Mouse (Mus musculus) kidney, postnatal 10 days (tissue): Measurements from ENCODE around the gene Nrxn1.
A peak's percentile ranks its signal among the peaks of the same experiment; 100 is the strongest.

Experiments
- DNase-seq: peaks from one replicate; pipeline ENCODE4 v3.0.0; 2021; ENCODE audit warnings: mixed read lengths

The Nrxn1 gene

GRCm38 (mm10) chr17:90808256-90808655, 284.6 kb downstream of the Nrxn1 start:
- no peak for DNase-seq

GRCm38 (mm10) chr17:90807199-90807598, 285.7 kb downstream of the Nrxn1 start:
- no peak for DNase-seq

DNA sequence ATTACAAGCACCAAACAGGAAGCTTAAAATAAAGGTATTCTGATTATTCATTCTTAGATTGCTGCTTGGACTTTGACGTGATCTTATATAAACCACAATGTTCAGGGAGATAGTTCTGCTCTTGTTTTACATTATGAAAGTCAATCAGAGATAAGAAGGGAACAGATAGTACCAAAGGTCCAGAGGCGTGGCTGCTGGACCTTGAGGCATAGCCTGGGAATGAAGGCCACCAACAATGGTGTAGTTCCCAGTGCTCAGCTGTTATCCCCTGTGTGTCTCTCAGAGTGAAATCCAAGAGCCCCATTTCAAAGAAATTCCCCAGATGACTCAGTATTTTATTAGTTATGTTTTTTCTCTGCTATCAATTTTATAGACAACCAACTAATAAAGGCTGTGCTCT, 294.2 kb downstream of the Nrxn1 start:
- DNase-seq, result no peak

- DNase-seq, result no peak
These were observed 295.1 kb downstream of the Nrxn1 start for GRCm38 (mm10) chr17:90797659-90798288.

DNA sequence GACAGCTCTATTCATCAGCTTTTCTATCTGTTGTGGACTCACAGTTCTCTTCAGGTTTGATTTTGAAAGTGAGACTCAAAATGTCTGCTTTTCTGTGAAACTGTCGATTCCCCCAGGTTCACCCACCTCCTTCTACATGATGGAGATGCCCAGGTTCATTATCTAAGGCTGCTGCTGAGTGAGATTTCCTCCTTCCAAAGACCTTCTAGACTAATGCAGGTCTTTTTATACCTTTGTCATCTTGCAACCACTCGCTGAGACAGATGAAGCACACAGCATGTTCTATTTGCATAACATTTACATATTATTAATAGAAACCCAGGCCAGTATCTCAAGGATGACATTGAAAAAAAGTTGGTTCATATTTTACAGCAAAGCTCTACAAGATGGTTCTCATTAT, 295.9 kb downstream of the Nrxn1 start:
- DNase-seq, result no peak

DNA sequence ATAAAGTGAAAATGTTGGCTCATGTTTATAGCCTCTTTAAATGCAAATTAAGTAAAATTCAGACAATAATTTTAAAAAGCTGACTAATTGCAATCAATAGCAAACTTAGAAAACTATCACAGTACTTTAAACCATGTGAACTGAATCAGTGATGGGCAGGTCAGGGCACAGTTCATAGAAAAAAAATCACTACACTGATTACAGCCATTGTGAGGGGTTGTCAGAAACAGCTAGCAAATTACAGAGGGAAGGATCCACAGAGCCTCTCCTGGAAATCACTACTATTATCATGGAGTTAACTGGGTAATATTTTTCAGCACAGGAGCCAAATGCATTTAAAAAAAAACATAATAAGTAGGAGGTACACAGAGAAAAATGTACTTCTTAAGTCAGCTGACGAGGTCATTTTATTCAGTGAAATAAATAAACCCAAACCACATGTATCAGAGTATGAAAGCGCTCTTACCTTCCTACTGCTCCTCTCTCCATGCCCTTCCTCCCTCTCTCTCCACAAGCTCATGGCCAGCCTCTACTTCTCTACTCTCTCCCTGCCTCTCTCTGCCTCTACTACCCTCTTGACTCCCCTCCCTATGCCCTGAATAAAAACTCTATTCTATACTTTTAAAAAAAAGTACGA, 304.3 kb downstream of the Nrxn1 start:
- no peak for DNase-seq

- DNase-seq, result no peak
These were observed 304.8 kb downstream of the Nrxn1 start for GRCm38 (mm10) chr17:90788040-90788439.

DNA sequence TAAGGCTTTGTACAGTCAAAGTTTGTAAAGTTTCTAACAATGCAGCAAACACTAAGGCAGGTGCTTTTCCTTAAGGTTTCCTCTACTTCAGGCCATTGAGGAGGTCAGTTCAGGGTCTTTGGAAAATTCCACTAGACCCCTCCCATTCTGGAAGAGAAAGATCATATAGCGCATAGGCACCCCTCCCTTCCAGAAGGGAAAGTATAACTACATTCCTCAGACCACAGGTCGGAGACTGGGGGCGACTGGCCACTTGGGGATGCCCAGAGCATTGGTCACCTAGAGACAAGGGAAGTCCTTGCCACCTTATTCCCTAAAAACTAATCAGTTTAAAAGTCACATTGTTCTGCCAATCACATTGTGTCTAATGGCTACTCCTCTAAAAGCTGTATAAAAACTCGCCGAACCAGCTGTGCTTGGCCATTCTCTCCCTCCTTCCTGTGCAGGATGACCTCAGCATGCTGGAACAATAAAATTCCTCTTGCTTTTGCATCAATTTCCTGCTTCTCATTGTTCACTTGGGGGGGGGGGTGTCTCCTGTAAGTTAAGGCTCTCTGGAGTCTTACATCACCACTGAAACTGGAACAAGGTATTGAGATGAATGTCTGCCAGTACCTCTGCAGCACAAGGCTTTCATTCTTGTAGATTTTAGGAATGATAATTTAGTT, 305.6 kb downstream of the Nrxn1 start:
- no peak for DNase-seq

- no peak for DNase-seq
These were observed 312.4 kb downstream of the Nrxn1 start for GRCm38 (mm10) chr17:90780481-90780880.

- DNase-seq, result no peak
These were observed 317.5 kb downstream of the Nrxn1 start for GRCm38 (mm10) chr17:90775397-90775796.

GRCm38 (mm10) chr17:90773233-90773632, 319.6 kb downstream of the Nrxn1 start:
- DNase-seq, result peak; percentile 36

- DNase-seq, result no peak
These were observed 324.7 kb downstream of the Nrxn1 start for GRCm38 (mm10) chr17:90768216-90768615.

GRCm38 (mm10) chr17:90727124-90727523, 365.7 kb downstream of the Nrxn1 start:
- DNase-seq, result no peak

DNA sequence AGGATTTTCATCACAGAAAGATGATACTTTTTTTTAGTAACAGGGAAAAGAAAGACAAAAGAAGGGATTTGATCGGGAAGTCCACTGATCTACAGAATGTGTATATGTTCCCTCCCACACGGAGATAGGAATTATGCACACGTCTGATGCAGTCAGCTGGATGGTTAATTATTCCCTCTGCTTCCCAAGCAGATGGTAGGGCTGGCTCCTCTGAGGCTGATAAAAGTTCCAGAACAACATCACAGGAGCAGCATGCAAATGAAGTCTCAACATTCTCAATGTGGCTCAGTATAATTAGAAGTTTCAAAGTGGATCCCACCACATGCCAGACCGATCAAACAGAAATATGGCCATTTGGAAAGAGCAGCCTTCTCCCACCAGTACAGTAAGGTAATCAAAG, 388.1 kb downstream of the Nrxn1 start:
- no peak for DNase-seq

- no peak for DNase-seq
These were observed 390.2 kb downstream of the Nrxn1 start for GRCm38 (mm10) chr17:90702626-90703025.

GRCm38 (mm10) chr17:90696071-90696800, 396.6 kb downstream of the Nrxn1 start:
- DNase-seq, result no peak

- DNase-seq, result no peak
These were observed 397.7 kb downstream of the Nrxn1 start for GRCm38 (mm10) chr17:90695086-90695584.

DNA sequence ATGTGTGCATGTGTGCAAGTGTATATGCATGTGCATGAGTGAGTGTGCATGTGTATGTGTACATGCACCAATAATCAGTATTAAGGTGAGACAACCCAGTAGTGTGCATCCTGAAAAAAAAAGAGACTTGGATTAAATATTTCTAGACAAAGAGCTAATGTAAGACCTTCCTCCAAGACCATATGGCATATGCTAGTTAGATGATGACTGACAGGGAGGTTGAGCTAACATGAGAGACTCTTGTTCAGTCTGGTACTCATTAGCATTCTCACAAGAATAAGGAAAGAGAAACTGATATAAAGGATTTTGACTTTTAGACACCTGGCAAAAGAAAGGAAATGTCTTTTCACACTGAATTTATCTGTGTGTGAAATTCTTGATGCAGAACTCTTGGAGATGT, 408.7 kb downstream of the Nrxn1 start:
- no peak for DNase-seq

DNA sequence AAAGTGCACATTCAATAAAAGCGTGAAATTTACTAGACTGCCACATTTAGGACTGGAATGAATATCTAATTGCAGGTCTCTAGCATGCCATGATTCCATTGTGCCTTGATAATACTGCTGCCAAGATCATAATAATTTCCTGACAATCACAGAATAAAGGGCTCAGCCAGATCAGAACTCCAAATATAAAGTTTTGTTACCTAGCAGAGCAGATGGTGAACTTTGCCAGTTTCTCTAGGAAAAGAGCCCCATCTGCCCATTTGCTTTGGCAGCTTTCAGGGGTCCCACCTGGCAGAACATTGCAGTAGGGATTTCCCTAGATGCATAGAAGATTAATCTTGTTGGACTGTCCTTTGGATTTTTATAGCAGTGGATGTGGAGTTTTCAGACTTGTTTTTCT, 411.9 kb downstream of the Nrxn1 start:
- no peak for DNase-seq

GRCm38 (mm10) chr17:90676676-90677075, 416.2 kb downstream of the Nrxn1 start:
- DNase-seq, result no peak

DNA sequence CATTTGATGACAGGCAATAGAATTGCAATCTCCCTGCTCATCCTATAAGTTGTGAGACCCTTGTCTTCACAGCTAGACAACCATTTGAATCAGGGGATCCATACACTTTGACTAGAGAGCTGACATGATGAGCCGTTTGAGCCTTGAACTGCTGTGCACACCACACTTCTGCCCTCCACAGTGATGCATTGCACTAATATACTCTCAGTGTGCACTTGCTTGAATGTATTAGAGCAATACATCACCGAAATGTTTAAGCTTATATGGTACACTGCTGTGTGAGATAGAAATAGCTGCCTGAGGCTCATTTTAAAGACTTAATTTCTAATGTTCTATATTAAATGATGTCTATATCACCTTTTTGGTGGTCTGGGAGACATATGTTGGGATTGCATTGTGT, 430.6 kb downstream of the Nrxn1 start:
- no peak for DNase-seq

GRCm38 (mm10) chr17:90654506-90654905, 438.4 kb downstream of the Nrxn1 start:
- no peak for DNase-seq

GRCm38 (mm10) chr17:90653347-90653746, 439.5 kb downstream of the Nrxn1 start:
- DNase-seq, result no peak
